ENCODE assay signal across 8 mouse cellular contexts in genomic region chr6:113046041-113046975, GRCm38 (mm10). TPM values are rescaled to one million over a fixed set of nuclear protein-coding genes. Genes with fewer than 3 reads are reported as not detected.
DNase-seq lines count a peak whose midpoint lies in the region; ATAC-seq lines count a peak whose summit lies in the region.

Gene Thumpd3, plus strand, starts transcription at chr6:113046225.

- DNase-seq in adipocyte (ENCODE audit: low spot score) = peak; percentile 99
- peak; percentile 99 for DNase-seq in embryo, embryonic 10 days (ENCODE audit: low spot score)
- peak; percentile 98 for DNase-seq in gastrocnemius, postnatal 14 days
- DNase-seq in left cerebral cortex, postnatal 10 days (ENCODE audit: extremely low spot score in 1 of 2, low spot score in 2 of 2) = peak; percentile 95 to 99
- peak; percentile 97 for DNase-seq in right cerebral cortex, postnatal 25 days
- peak; percentile 96 to 98 for DNase-seq in urinary bladder, postnatal 4 days (ENCODE audit: low spot score in 2 of 2)

- peak; percentile 93 for ATAC-seq in inflammation-experienced regulatory T-cells, adult 6 months
- ATAC-seq in megakaryocyte-erythroid progenitor cell, adult 5-6 weeks (replicated peaks; ENCODE audit: low FRiP score, low TSS enrichment, poor library complexity, severe bottlenecking) = peak; percentile 85

- intact Hi-C loops in gastrocnemius, postnatal 14 days (cut with DNase I; ENCODE audit: low total_unique reads) = no loop called here
- intact Hi-C loops in left cerebral cortex, postnatal 10 days (cut with DNase I) = no loop called here

RNA-seq across cellular contexts. Expression of gene Thumpd3, which starts in this region (rescaled TPM):
- 10 to 100 TPM; 15.3 TPM for total RNA-seq in gastrocnemius, postnatal 14 days (2021)
- polyA plus RNA-seq in inflammation-experienced regulatory T-cells, adult 6 months (2017; shearing (Covaris generic)) = 100 to 1,000 TPM in 2 of 3 experiments, 10 to 100 TPM in 1; 89.0 to 121 (median 107) TPM
- total RNA-seq in left cerebral cortex, postnatal 10 days (2021) = 10 to 100 TPM; 30.8 to 31.7 TPM
- total RNA-seq in megakaryocyte-erythroid progenitor cell, adult 5-6 weeks (2014; fragmentation: Nextera tagmentation) = 123 and 125 TPM in 2 replicates
- total RNA-seq in megakaryocyte-erythroid progenitor cell, adult 5-6 weeks (2017) = 147 and 161 TPM in 2 replicates

Comparison
In these comparisons a context has a peak if more than half of its experiments do, and no peak if none do; other contexts are left out.
1. Peak in every context shown above with its lines: DNase-seq and ATAC-seq.